Comparison of ENCODE assay signal across 35 mouse cellular contexts in the genomic region with DNA sequence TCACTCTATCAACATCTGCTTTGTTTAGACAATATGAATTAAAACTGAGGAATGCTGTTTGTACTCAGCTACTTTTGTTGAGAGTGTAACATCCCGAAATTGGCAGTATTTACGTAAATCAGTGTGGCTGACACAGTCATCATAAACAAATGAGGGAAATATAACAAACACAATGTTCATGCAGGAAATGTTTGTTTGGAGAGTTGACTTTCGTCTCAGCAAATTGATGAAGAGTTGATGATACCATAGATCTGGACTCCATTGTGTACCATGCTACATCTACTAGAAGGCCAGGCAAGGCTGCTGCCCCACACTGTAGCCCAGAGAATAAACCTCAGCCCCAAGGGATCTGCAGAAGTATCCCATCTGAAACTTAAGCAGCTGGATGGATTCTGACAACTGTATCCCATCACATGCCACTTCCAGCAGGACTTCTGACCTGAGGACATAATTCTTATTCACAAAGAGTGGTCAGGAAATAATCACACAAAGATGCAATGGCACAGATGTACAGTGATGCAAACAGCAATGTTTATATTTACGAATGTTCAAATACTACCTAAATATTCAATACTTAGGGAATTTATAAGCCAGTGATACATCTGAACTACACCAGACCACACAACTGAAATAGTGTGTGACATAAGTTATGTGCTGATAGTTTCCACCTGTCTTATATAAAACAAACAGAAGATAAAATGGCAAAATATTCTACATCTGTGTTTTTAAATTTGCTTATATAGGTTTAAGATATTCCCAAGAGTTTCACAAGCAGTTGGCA. TPM values are rescaled to one million over a fixed set of nuclear protein-coding genes. Genes with fewer than 3 reads are reported as not detected.
DNase-seq lines count a peak whose midpoint lies in the region; ATAC-seq and TF ChIP-seq lines count a peak whose summit lies in the region.
"Had no signal": no experiment of that assay in that cellular context is flagged by ENCODE, and none has a peak within 500 bp of the region (broad histone marks: within the 10 kb centered on the region; RNA-seq: fewer than 3 reads in every experiment).

No protein-coding gene starts in this region.

- no peak overlapping the region; the same call in 1 of the 2 replicates for H3K27ac ChIP-seq in intestine, embryonic 14.5 days (ENCODE audit: low read depth)
- no peak overlapping the region for H3K27ac ChIP-seq in intestine, postnatal 0 days (ENCODE audit: low read depth, low read length)
- peak overlapping the region; percentile 64 for H3K27ac ChIP-seq in lung, embryonic 16.5 days (ENCODE audit: low read length)
- no peak overlapping the region for H3K27ac ChIP-seq in forebrain, embryonic 12.5 days
- H3K27ac ChIP-seq: embryonic facial prominence, embryonic 13.5 days; forebrain, embryonic 10.5 days; heart, embryonic 13.5 days; hindbrain, embryonic 14.5 days; kidney, postnatal 0 days; liver, embryonic 12.5 days; midbrain, embryonic 13.5 days had no signal

- DNase-seq in intestine, embryonic 14.5 days (ENCODE audit: low spot score) = peak; percentile 52
- peak; percentile 74 for DNase-seq in lung, postnatal 36 days
- DNase-seq in thymus, postnatal 0 days (ENCODE audit: low spot score) = no peak
- DNase-seq in cerebellum, postnatal 4 days (ENCODE audit: low spot score in 2 of 2) = no peak
- DNase-seq: adrenal gland, postnatal 10 days; cerebellum, adult 9-10 months; cerebellum, postnatal 36 days; embryo, embryonic 11 days; heart, postnatal 10 days; kidney, adult 8-10 months; kidney, postnatal 4 days; layer of hippocampus, postnatal 36 days; left cerebral cortex, postnatal 4 days; liver, postnatal 0 days; retina, postnatal 1 day; right cerebral cortex, postnatal 25 days; thymus, postnatal 14 days had no signal

- peak; percentile 72 for ATAC-seq in intestine, embryonic 14.5 days (replicated peaks; ENCODE audit: low FRiP score, low TSS enrichment, low read depth)
- no peak for ATAC-seq in intestine, postnatal 0 days
- ATAC-seq in lung, embryonic 16.5 days (ENCODE audit: low read depth) = peak; percentile 98
- ATAC-seq in forebrain, embryonic 12.5 days (ENCODE audit: low FRiP score) = no peak
- ATAC-seq: activated CD4-positive, CD25-positive, alpha-beta regulatory T cell, adult 4 months; forebrain, embryonic 16.5 days; liver, embryonic 12.5 days; liver, postnatal 0 days; midbrain, embryonic 13.5 days had no signal

- WGBS in intestine, embryonic 14.5 days = 50% methylated on average over 4 of the region's 4 CpGs
- 58% methylated on average over 4 of the region's 4 CpGs for WGBS in intestine, postnatal 0 days
- WGBS in lung, embryonic 16.5 days = 28% methylated on average over 4 of the region's 4 CpGs
- WGBS in forebrain, embryonic 12.5 days = 84% methylated on average over 4 of the region's 4 CpGs

- no peak overlapping the region for H3K9ac ChIP-seq in intestine, embryonic 14.5 days (ENCODE audit: low read length)
- no peak overlapping the region for H3K9ac ChIP-seq in intestine, postnatal 0 days (ENCODE audit: low read depth, low read length)
- H3K9ac ChIP-seq in lung, embryonic 16.5 days (ENCODE audit: low read length) = no peak overlapping the region
- H3K9ac ChIP-seq in forebrain, embryonic 12.5 days = no peak overlapping the region
- H3K9ac ChIP-seq: embryonic facial prominence, embryonic 13.5 days; heart, embryonic 13.5 days; hindbrain, embryonic 14.5 days; liver, embryonic 12.5 days; liver, postnatal 0 days; midbrain, embryonic 13.5 days had no signal

- H3K27me3 ChIP-seq in intestine, embryonic 14.5 days (replicated peaks; ENCODE audit: control insufficient read depth, insufficient read depth, low read length) = no peaks in the 10 kb centered on the region
- H3K27me3 ChIP-seq in intestine, postnatal 0 days (replicated peaks; ENCODE audit: control insufficient read depth, insufficient read depth, low read length) = no peaks in the 10 kb centered on the region
- H3K27me3 ChIP-seq in lung, embryonic 16.5 days (ENCODE audit: control insufficient read depth, insufficient read depth, low read depth, low read length) = no peaks in the 10 kb centered on the region
- no peaks in the 10 kb centered on the region for H3K27me3 ChIP-seq in forebrain, embryonic 12.5 days
- H3K27me3 ChIP-seq: CH12.LX; embryonic facial prominence, embryonic 13.5 days; heart, embryonic 13.5 days; liver, embryonic 12.5 days; midbrain, embryonic 13.5 days had no signal

- H3K4me2 ChIP-seq in intestine, embryonic 14.5 days (ENCODE audit: low read length) = no peak overlapping the region
- no peak overlapping the region for H3K4me2 ChIP-seq in intestine, postnatal 0 days (replicated peaks; ENCODE audit: low read depth)
- no peak overlapping the region for H3K4me2 ChIP-seq in lung, embryonic 16.5 days (ENCODE audit: low read depth, low read length)
- no peak overlapping the region for H3K4me2 ChIP-seq in forebrain, embryonic 12.5 days
- H3K4me2 ChIP-seq: embryonic facial prominence, embryonic 13.5 days; heart, embryonic 13.5 days; hindbrain, embryonic 14.5 days; liver, embryonic 12.5 days; midbrain, embryonic 13.5 days had no signal

- H3K4me1 ChIP-seq in intestine, embryonic 14.5 days (replicated peaks; ENCODE audit: control insufficient read depth, insufficient read depth, low read length) = no peaks in the 10 kb centered on the region
- H3K4me1 ChIP-seq in intestine, postnatal 0 days (replicated peaks; ENCODE audit: control insufficient read depth, insufficient read depth, low read length) = no peaks in the 10 kb centered on the region
- H3K4me1 ChIP-seq in lung, embryonic 16.5 days (replicated peaks; ENCODE audit: control insufficient read depth, insufficient read depth, low read length) = no peaks in the 10 kb centered on the region; the same call in 1 of the 2 replicates
- no peaks in the 10 kb centered on the region for H3K4me1 ChIP-seq in forebrain, embryonic 12.5 days
- H3K4me1 ChIP-seq: embryonic facial prominence, embryonic 13.5 days; forebrain, embryonic 10.5 days; heart, embryonic 13.5 days; liver, embryonic 12.5 days; midbrain, embryonic 13.5 days had no signal

- TF ChIP-seq CTCF in intestine, postnatal 0 days (IDR thresholded peaks at IDR 0.05; ENCODE audit: low read depth) = no peak

- no peaks in the 10 kb centered on the region for H3K9me3 ChIP-seq in intestine, embryonic 14.5 days (ENCODE audit: control insufficient read depth, low read length)
- no peaks in the 10 kb centered on the region for H3K9me3 ChIP-seq in intestine, postnatal 0 days (ENCODE audit: control insufficient read depth)
- no peaks in the 10 kb centered on the region for H3K9me3 ChIP-seq in lung, embryonic 16.5 days (ENCODE audit: control insufficient read depth, low read length)
- H3K9me3 ChIP-seq in forebrain, embryonic 12.5 days = no peaks in the 10 kb centered on the region
- H3K9me3 ChIP-seq: embryonic facial prominence, embryonic 13.5 days; forebrain, embryonic 10.5 days; heart, embryonic 13.5 days; midbrain, embryonic 13.5 days had no signal

- no peak overlapping the region for H3K4me3 ChIP-seq in intestine, embryonic 14.5 days (ENCODE audit: low read depth, low read length)
- H3K4me3 ChIP-seq in intestine, postnatal 0 days (ENCODE audit: low read depth, low read length) = no peak overlapping the region
- H3K4me3 ChIP-seq in lung, embryonic 16.5 days (ENCODE audit: low read length) = no peak overlapping the region
- no peak overlapping the region for H3K4me3 ChIP-seq in forebrain, embryonic 12.5 days (replicated peaks)
- H3K4me3 ChIP-seq: embryonic facial prominence, embryonic 13.5 days; forebrain, embryonic 10.5 days; heart, embryonic 13.5 days; liver, embryonic 12.5 days; midbrain, embryonic 13.5 days had no signal

- no peaks in the 10 kb centered on the region for H3K36me3 ChIP-seq in intestine, embryonic 14.5 days (ENCODE audit: control insufficient read depth, insufficient read depth, low read length)
- no peaks in the 10 kb centered on the region for H3K36me3 ChIP-seq in intestine, postnatal 0 days (ENCODE audit: control insufficient read depth, insufficient read depth)
- H3K36me3 ChIP-seq in lung, embryonic 16.5 days (ENCODE audit: control insufficient read depth, insufficient read depth, low read length) = no peaks in the 10 kb centered on the region
- H3K36me3 ChIP-seq in forebrain, embryonic 12.5 days (replicated peaks) = no peaks in the 10 kb centered on the region
- H3K36me3 ChIP-seq: embryonic facial prominence, embryonic 13.5 days; forebrain, embryonic 10.5 days; heart, embryonic 13.5 days; liver, embryonic 12.5 days; midbrain, embryonic 13.5 days had no signal

RNA-seq across cellular contexts. Expression of a gene that starts 51.3 kb away (rescaled TPM):
- not detected in 2 replicates for polyA plus RNA-seq in intestine, embryonic 14.5 days (2014; fragmentation: Nextera tagmentation; extraction: Ambion mirVana)
- not detected in 2 replicates for polyA plus RNA-seq in intestine, postnatal 0 days (2015; fragmentation: Nextera tagmentation; extraction: Ambion mirVana)
- polyA plus RNA-seq in lung, embryonic 16.5 days (2015; fragmentation: Nextera tagmentation; extraction: Ambion mirVana) = not detected in 2 replicates
- polyA plus RNA-seq in thymus, postnatal 0 days (2015; fragmentation: Nextera tagmentation; extraction: Ambion mirVana) = not detected in 2 replicates
- not detected in 2 replicates for polyA plus RNA-seq in forebrain, embryonic 12.5 days (2016; fragmentation: Nextera tagmentation; extraction: Ambion mirVana)
- polyA plus RNA-seq: activated CD4-positive, CD25-positive, alpha-beta regulatory T cell, adult 4 months; C2C12; embryonic facial prominence, embryonic 13.5 days; forebrain, embryonic 10.5 days; forebrain, embryonic 16.5 days; heart, embryonic 13.5 days; hindbrain, embryonic 14.5 days; kidney, postnatal 0 days; limb, embryonic 14.5 days; liver, embryonic 12.5 days; liver, postnatal 0 days; midbrain, embryonic 13.5 days; neural tube, embryonic 14.5 days; testis, adult 2 months; urinary bladder, adult 2 months had no signal

Comparison
In these comparisons a context has a peak if more than half of its experiments do, and no peak if none do; other contexts are left out.
1. ATAC-seq: peak in intestine, embryonic 14.5 days (single experiment) and lung, embryonic 16.5 days (single experiment); none in intestine, postnatal 0 days (single experiment) and forebrain, embryonic 12.5 days (single experiment).
2. DNase-seq: peak in intestine, embryonic 14.5 days (single experiment) and lung, postnatal 36 days (single experiment); none in thymus, postnatal 0 days (single experiment) and cerebellum, postnatal 4 days (0 of 2).